Mouse (Mus musculus) lung, adult 2 months (tissue): ENCODE measurements around the gene Rps6ka1. TPM values are rescaled to one million over a fixed set of nuclear protein-coding genes. Genes with fewer than 3 reads are reported as not detected.
"Not testable (repeated sequence)": the region's sequence is repeated elsewhere in the genome, so short reads cannot be mapped to it uniquely, and the experiment has no call there.

Source experiments
- DNase-seq: peaks from one replicate; pipeline ENCODE4 v3.0.0; 2022
- H3K4me1 ChIP-seq: fragments of 200-500 bp; 2 replicates; pipeline ENCODE4 v1.6.1; 2011; ENCODE audit warnings: low read length; ENCODE audit not compliant: control insufficient read depth, insufficient read depth
- H3K4me3 ChIP-seq: fragments of 200-500 bp; replicated peaks from 2 replicates; pipeline ENCODE3; 2011; ENCODE audit warnings: low read depth, mild to moderate bottlenecking, control low read depth, low read length; ENCODE audit errors: extremely low read depth
- CTCF ChIP-seq: fragments of 200-500 bp; IDR thresholded peaks from 2 replicates; pipeline ENCODE4 v1.5.1; 2011; ENCODE audit warnings: mild to moderate bottlenecking, low read length, control low read depth; ENCODE audit not compliant: insufficient read depth
- POLR2A ChIP-seq: fragments of 200-500 bp; IDR thresholded peaks from 2 replicates; pipeline ENCODE4 v1.6.1; 2011; ENCODE audit warnings: low read depth, mild to moderate bottlenecking, control low read depth, low read length, borderline replicate concordance; ENCODE audit errors: extremely low read depth
- WGBS: fragments of 180-500 bp; shearing (Covaris S2); methylation state at CpG from one replicate; pipeline ENCODE4 v1.1.7; 2018; 5-methylcytosine and 5-hydroxymethylcytosine counted together
- polyA plus RNA-seq: library from polyadenylated mRNA; depleted of rRNA; stranded (reverse); fragments of >200 nt; gene quantifications from 2 replicates; pipeline ENCODE4 v1.2.3, GENCODE M21; 2012

The Rps6ka1 gene
- polyA plus RNA-seq, 1 experiment = 65.6 TPM

DNA sequence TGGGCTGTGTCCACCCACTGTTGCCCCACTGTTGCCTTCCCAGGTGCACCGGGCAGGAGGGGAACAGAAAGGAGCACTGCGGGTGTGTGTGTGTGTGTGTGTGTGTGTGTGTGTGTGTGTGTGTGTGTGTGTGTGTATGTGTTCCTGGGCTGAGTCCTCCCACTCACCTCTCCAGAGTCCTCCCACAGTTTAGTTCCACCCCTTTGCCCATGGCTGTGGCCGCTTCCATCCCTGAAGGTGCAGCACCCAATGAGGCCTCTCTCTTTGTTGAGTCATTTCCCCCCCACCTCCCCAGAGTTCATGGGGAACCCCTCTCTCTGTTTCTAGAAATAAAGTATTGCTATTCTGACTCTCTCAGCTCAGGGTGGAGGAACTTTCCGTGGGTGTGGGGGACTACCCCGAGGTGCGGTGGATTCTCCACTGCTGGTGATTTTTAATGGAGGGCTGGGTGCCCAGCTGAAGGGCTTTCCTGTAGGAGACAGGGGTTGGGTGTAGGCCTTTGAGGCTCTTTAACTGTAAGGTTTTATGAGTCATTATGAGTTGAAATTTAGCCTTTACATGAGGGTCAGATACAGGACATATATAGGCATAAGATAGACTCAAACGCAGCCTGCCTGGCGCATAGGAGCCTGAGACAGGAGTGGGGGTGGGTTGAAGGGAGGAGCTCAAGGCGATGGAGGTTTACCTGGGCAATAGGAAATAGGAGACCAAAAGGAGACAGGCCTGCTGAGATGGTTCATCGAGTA, 44.4 kb downstream of the Rps6ka1 start:
- 83% methylated on average over 9 of the region's 10 CpGs for WGBS
- DNase-seq = no peak
- TF ChIP-seq CTCF (no peak), POLR2A (no peak)
- Histone ChIP-seq H3K4me3 (no peak overlapping the region), H3K4me1 (no peaks in the 10 kb centered on the region)

DNA sequence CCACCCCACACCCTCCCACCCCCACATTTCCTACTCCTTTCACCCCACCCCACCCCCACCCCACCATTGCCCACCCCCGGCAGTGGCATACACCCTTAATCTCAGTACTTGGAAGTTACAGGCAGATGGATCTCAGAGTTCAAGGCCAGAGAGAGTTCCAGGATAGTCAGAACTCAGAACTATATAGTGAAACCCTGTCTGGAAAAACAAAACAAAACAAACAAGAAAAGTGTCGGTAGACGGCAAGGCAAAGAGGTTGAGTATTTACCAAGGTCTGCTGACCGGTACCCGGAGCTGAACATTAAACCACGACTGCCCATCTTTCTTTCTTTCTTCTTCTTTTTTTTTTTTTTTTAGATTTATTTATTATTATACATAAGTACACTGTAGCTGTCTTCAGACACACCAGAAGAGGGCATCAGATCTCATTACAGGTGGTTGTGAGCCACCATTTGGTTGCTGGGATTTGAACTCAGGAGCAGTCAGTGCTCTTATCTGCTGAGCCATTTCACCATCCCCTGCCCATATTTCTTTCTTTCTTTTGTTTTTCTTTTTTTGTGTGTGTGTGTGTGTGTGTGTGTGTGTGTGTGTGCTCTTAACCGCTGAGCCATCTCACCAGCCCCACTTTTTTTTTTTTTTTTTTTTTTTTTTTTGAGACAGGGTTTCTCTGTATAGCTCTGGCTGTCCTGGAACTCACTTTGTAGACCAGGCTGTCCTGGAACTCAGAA, 45.7 kb downstream of the Rps6ka1 start:
- H3K4me3 ChIP-seq, DNase-seq, H3K4me1 ChIP-seq: not testable (repeated sequence)
- 64% methylated on average over 6 of the region's 7 CpGs for WGBS

DNA sequence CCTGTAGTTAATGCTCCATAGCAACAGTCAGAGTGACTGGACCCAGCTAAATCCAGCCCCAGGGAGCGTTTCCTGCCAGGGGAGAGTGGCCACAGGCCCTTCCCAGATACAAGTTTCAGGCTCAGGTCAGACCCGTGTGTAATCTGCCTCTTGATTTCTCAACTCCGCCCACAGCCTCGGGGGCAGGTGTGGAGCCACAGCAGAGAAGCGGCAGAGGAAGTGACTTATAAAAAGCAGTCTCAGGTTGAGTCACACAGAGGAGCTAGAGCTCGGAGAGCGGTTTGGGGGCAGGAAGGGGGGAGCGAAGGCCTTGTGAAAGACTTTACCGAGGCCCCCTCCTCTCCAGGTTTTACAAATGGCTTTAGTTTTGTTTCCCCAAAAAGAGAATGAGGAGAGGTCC, 46.6 kb downstream of the Rps6ka1 start:
- WGBS = 24% methylated on average over 9 of the region's 9 CpGs
- no peak overlapping the region for H3K4me3 ChIP-seq
- no peak for DNase-seq
- TF ChIP-seq CTCF (no peak), POLR2A (no peak)
- H3K4me1 ChIP-seq = no peaks in the 10 kb centered on the region

DNA sequence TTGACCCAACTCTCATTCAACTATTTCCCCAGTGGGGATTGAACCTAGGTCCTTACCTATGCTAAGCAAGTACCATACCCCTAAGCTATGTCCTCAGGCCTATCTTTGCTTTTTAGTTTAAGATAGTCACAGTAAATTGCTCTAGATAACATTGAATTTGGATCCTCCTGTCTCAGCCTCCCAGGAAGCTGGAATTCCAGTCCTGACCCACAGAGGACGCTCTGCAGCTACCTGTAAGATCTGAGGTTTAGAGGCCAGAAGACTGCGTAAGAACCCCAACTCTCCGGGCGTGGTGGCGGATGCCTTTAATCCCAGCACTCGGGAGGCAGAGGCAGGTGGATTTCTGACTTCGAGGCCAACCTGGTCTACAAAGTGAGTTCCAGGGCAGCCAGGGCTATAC, 47.1 kb downstream of the Rps6ka1 start:
- Histone ChIP-seq H3K4me3 (no peak overlapping the region), H3K4me1 (no peaks in the 10 kb centered on the region)
- TF ChIP-seq CTCF (no peak), POLR2A (no peak)
- DNase-seq = no peak
- WGBS = 89% methylated on average over 7 of the region's 7 CpGs

DNA sequence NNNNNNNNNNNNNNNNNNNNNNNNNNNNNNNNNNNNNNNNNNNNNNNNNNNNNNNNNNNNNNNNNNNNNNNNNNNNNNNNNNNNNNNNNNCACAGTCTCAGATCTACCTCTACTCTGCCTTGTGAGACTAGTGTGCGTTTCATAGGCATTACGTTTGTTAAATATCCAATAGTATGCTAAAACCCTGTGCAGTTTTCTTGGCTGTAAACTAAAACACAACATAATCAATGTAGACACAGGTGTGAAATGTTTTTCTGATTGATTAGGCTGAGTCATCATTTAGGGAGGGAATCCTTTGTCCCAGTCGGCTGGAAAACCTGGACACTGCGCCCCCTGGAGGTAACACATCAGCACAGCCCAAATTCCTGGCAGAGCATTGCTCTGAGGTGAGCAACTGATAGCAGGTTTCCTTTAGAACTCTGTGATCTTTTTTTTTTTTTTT, 48.2 kb downstream of the Rps6ka1 start:
- no peaks in the 10 kb centered on the region for H3K4me1 ChIP-seq
- WGBS = 57% methylated on average over 4 of the region's 4 CpGs
- H3K4me3 ChIP-seq = no peak overlapping the region
- no peak for DNase-seq
- peak; percentile 41; the same call in 1 of the 2 replicates for TF ChIP-seq CTCF
- TF ChIP-seq POLR2A = no peak

DNA sequence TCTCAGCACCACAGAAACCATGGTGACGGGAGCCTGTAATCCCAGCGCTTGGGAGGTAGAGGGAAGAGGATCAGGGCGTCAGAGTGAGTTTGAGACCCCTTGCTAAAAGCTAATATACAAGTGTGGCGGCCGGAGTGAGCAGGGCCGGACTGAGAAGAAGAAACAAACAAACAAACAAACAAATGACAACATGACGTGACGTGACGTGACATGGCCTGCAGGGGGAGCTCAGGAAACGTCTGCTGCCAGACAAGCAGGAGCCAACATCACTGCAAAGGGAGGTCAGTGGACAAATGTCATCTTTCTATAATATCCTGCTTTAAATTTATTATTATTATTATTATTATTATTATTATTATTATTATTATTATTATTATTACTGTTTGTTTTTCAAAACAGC, 51.0 kb downstream of the Rps6ka1 start:
- Histone ChIP-seq H3K4me1 (no peaks in the 10 kb centered on the region), H3K4me3 (no peak overlapping the region)
- DNase-seq = no peak
- 29% methylated on average over 10 of the region's 10 CpGs for WGBS
- TF ChIP-seq POLR2A = no peak
- TF ChIP-seq CTCF = peak; percentile 90

DNA sequence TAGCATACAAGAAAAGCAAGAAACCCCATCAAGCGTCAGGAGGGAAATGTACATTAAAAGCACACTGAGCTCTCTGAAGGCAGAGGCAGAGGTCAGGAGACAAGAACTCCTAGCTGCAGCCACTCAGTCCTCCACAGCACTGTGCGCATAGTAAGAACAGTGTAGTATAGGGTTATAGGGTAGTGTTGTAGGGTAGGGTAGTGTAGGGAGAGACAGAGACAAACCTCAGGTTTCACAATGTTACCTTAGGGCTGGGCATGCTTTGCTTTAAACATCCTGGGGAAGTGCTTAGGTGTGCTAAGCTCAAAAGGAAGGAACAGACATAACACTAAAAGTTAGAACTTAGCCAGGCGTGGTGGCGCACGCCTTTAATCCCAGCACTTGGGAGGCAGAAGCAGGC, 52.4 kb downstream of the Rps6ka1 start:
- WGBS = 89% methylated on average over 5 of the region's 5 CpGs
- no peak overlapping the region for H3K4me3 ChIP-seq
- DNase-seq = no peak
- no peak for TF ChIP-seq POLR2A
- TF ChIP-seq CTCF = no peak
- no peaks in the 10 kb centered on the region for H3K4me1 ChIP-seq

DNA sequence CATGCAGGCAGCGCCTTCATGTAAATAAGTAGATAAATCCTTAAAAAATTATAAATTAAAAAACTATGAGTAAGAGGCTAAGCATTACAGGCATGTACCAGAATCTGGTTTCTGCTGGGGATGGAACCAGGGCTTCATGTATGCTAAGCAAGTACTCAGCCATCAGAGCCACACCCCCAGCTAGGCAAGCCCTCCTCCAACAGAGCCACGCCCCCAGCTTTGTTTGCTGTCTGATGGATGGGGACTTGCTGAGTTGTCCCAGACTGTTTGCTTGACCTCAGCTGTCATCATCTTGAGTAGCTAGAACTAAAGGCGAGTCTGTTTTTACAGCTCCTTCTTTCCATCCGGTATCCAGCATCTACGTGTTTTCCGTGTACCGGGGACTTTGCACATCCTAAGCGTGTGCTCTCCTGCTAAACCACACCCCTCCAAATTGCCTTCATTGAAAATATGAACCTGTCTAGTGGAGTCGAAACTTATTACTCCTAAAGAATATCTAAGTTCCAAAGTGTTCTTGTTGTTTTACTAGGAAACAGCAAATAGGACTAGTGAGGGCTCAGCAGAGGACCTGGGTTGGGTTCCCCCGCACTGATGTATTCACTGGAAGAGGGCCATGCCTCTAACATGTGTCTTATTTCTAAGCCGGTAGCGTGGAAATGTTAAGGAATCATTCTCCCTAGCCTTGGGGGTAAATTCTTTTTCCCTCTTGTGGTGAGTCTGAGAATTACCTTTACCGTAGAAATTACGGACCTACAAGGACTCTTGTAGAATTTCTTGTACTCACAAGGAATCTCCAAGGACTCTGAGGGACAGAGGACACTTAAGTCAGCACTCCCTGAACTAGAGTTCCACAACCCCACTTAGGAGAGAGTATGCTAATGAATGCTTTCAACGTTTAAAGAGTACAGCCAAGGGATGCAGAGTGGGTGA, 54.4 kb downstream of the Rps6ka1 start:
- peak; percentile 48 for DNase-seq
- TF ChIP-seq POLR2A = no peak
- TF ChIP-seq CTCF = no peak
- peaks cover 2% of the 10 kb centered on the region for H3K4me1 ChIP-seq
- H3K4me3 ChIP-seq = no peak overlapping the region
- WGBS = 40% methylated on average over 15 of the region's 15 CpGs

DNA sequence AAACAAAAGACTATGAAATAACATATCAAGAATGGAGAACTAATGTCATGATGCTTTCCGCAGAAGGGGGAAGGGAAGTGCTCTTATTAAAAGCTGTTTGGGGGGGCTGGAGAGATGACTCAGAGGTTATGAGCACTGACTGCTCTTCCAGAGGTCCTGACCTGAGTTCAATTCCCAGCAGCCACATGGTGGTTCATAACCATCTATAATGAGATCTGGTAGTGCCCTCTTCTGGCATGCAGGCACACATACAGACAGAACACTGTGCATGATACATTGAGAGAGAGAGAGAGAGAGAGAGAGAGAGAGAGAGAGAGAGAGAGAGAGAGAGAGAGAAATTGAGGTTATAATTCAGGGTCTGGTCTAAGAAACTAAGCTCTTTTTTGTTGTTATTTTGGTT, 57.1 kb downstream of the Rps6ka1 start:
- H3K4me3 ChIP-seq = no peak overlapping the region
- no peak for DNase-seq
- H3K4me1 ChIP-seq = peaks cover 2% of the 10 kb centered on the region
- 96% methylated on average over 1 of the region's 1 CpGs for WGBS
- TF ChIP-seq POLR2A = no peak
- TF ChIP-seq CTCF = no peak
